Mouse (Mus musculus) brain, embryonic 14.5 days (tissue): ENCODE measurements around the gene Grid2ip.

Experiments
- CTCF ChIP-seq: fragments of 200-500 bp; IDR thresholded peaks from 2 replicates; pipeline ENCODE4 v1.5.1; 2012; ENCODE audit warnings: inconsistent platforms, mild to moderate bottlenecking, moderate library complexity, borderline replicate concordance; ENCODE audit not compliant: insufficient read depth, insufficient read length; ENCODE audit errors: extremely low read depth
- POLR2A ChIP-seq: fragments of 200-500 bp; IDR thresholded peaks from 2 replicates; pipeline ENCODE4 v1.6.1; 2012; ENCODE audit warnings: mild to moderate bottlenecking, inconsistent platforms, borderline replicate concordance; ENCODE audit not compliant: poor library complexity, insufficient read depth, insufficient read length, severe bottlenecking; ENCODE audit errors: extremely low read depth

DNA sequence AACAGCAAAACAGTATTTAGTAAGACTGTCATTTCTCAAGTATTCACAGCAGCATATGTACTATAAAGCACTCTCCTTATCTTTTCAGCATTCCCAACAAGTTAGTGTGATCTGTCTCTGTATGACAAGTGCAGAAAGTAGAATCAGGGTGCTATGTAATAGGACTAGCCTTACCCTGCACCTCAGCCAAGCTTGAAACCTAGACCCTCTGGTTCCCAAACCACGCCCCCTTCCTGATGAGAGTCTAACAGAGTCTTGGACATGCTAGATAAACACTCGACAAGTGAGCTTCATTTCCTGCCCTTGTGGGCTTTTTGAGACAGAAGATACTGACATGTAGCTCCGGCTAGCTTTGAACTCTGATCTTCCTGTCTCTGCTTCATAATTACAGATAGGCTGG, 52.1 kb downstream of the Grid2ip start:
- TF ChIP-seq CTCF (no peak), POLR2A (no peak)
